Mouse (Mus musculus): ENCODE results near the gene Samd7. TPM values are rescaled to one million over a fixed set of nuclear protein-coding genes. Genes with fewer than 3 reads are reported as not detected.

Gene Samd7
- total and polyA plus RNA-seq, 2 experiments from 2014 or later = 0.05 to 0.26 TPM

- Histone ChIP-seq H3K27me3 (ENCODE audit: insufficient read depth, low read length) (no peaks in the 10 kb centered on the region), H3K4me2 (ENCODE audit: low read depth, low read length, poor library complexity, severe bottlenecking) (no peak overlapping the region), H3K9me3 (ENCODE audit: low read length) (0 out of 2 replicates have a peak, but pooled peaks cover 2% of the 10 kb centered on the region), H3K9ac (replicated peaks; ENCODE audit: low read length, poor library complexity, severe bottlenecking) (no peak overlapping the region), H3K4me1 (ENCODE audit: insufficient read depth, low read length) (no peaks in the 10 kb centered on the region), H3K27ac (ENCODE audit: low read depth, low read length) (no peak overlapping the region), H3K4me3 (ENCODE audit: low read depth, low read length) (no peak overlapping the region), H3K36me3 (ENCODE audit: insufficient read depth, low read length) (no peaks in the 10 kb centered on the region)
- DNase-seq (ENCODE audit: low spot score) = no peak
- ATAC-seq (ENCODE audit: low FRiP score) = no peak
- WGBS = 94% methylated on average over 6 of the region's 6 CpGs
- no peak for TF ChIP-seq CTCF (IDR thresholded peaks at IDR 0.05)
These were observed 4.8 kb upstream of the Samd7 start for GRCm38 (mm10) chr3:30741306-30741705.

DNA sequence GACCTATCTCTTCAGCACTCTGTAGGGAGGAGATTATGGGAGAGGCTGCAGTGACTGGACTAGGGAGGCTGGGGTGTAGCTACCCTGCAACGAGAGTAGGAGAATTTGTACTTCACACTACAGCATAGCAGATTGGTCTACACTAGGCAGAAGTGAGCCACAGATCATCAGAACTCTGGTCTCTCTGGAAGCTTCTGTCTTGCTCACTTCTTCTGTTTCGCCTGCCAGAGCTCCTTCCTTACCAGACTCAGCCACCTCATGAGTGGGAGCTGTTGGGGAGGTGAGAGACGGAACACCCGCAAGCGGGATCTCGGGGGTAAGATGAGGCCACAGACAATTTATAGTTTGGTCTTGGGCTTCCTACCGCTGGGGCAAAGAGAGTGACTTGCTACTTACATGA lies 3.2 kb upstream of the Samd7 start:
- TF ChIP-seq CTCF (IDR thresholded peaks at IDR 0.05) = no peak
- H3K27me3 ChIP-seq (ENCODE audit: insufficient read depth, low read length) = no peaks in the 10 kb centered on the region
- DNase-seq (ENCODE audit: low spot score) = no peak
- no peak overlapping the region for H3K27ac ChIP-seq (ENCODE audit: low read depth, low read length)
- no peaks in the 10 kb centered on the region for H3K36me3 ChIP-seq (ENCODE audit: insufficient read depth, low read length)
- WGBS = 94% methylated on average over 7 of the region's 7 CpGs
- no peak overlapping the region for H3K4me2 ChIP-seq (ENCODE audit: low read depth, low read length, poor library complexity, severe bottlenecking)
- no peak overlapping the region for H3K4me3 ChIP-seq (ENCODE audit: low read depth, low read length)
- H3K9ac ChIP-seq (replicated peaks; ENCODE audit: low read length, poor library complexity, severe bottlenecking) = no peak overlapping the region
- ATAC-seq (ENCODE audit: low FRiP score) = no peak
- H3K4me1 ChIP-seq (ENCODE audit: insufficient read depth, low read length) = no peaks in the 10 kb centered on the region
- H3K9me3 ChIP-seq (ENCODE audit: low read length) = 0 out of 2 replicates have a peak, but pooled peaks cover 2% of the 10 kb centered on the region

DNA sequence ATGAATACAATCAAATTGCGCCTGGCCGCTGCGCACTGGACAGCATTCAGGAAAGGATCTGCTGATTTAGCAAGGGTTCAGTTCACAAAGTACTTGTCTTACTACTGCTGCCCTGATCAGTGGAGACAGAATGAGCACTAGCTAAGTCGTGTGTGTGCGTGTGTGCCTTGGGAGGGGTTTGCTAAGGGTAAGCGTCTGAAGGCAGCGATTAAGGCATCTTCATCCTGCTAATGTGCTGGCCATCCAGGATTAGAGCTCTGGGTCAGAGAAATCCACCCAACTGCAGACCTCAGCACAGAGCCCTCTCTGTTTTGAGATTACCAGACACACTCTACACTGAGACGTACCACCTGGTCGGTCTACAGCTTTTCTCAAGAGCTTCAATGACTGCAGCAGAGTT lies 2.2 kb downstream of the Samd7 start:
- TF ChIP-seq CTCF (IDR thresholded peaks at IDR 0.05) = no peak
- ATAC-seq (ENCODE audit: low FRiP score) = no peak
- Histone ChIP-seq H3K27me3 (ENCODE audit: insufficient read depth, low read length) (no peaks in the 10 kb centered on the region), H3K9me3 (ENCODE audit: low read length) (0 out of 2 replicates have a peak, but pooled peaks cover 2% of the 10 kb centered on the region), H3K27ac (ENCODE audit: low read depth, low read length) (no peak overlapping the region), H3K9ac (replicated peaks; ENCODE audit: low read length, poor library complexity, severe bottlenecking) (no peak overlapping the region), H3K4me1 (ENCODE audit: insufficient read depth, low read length) (no peaks in the 10 kb centered on the region), H3K36me3 (ENCODE audit: insufficient read depth, low read length) (no peaks in the 10 kb centered on the region), H3K4me3 (ENCODE audit: low read depth, low read length) (no peak overlapping the region), H3K4me2 (ENCODE audit: low read depth, low read length, poor library complexity, severe bottlenecking) (no peak overlapping the region)
- WGBS = 86% methylated on average over 9 of the region's 9 CpGs
- no peak for DNase-seq (ENCODE audit: low spot score)

- ATAC-seq (ENCODE audit: low FRiP score) = no peak
- Histone ChIP-seq H3K4me2 (ENCODE audit: low read depth, low read length, poor library complexity, severe bottlenecking) (no peak overlapping the region), H3K36me3 (ENCODE audit: insufficient read depth, low read length) (no peaks in the 10 kb centered on the region), H3K27ac (ENCODE audit: low read depth, low read length) (no peak overlapping the region), H3K4me1 (ENCODE audit: insufficient read depth, low read length) (no peaks in the 10 kb centered on the region), H3K9ac (replicated peaks; ENCODE audit: low read length, poor library complexity, severe bottlenecking) (no peak overlapping the region), H3K4me3 (ENCODE audit: low read depth, low read length) (no peak overlapping the region), H3K27me3 (ENCODE audit: insufficient read depth, low read length) (no peaks in the 10 kb centered on the region), H3K9me3 (ENCODE audit: low read length) (no peaks in the 10 kb centered on the region)
- DNase-seq (ENCODE audit: low spot score) = no peak
- 92% methylated on average over 4 of the region's 4 CpGs for WGBS
- TF ChIP-seq CTCF (IDR thresholded peaks at IDR 0.05) = no peak
These were observed 8.6 kb downstream of the Samd7 start for GRCm38 (mm10) chr3:30754696-30755095.

DNA sequence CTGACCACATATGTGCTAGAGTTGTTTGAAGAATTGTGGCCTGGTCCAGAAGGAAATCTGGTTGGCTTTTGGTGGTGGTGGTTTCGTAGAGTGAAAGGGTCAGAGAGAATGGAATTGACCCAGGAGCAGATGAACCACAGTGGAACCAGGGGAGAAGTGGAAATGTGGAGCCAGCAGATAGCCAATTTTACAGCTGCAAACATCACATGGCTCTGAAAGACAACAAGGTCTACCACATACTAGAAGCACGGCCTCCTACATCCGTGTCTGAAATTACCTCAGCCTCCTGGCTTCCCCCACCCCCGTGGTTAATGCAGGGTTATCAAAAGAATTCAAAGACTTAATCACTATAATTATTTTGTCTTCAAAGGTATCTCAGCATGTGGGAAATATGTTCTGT lies 18.8 kb downstream of the Samd7 start:
- DNase-seq (ENCODE audit: low spot score) = no peak
- ATAC-seq (ENCODE audit: low FRiP score) = no peak
- WGBS = 91% methylated on average over 4 of the region's 4 CpGs
- H3K4me2 ChIP-seq (ENCODE audit: low read depth, low read length, poor library complexity, severe bottlenecking) = no peak overlapping the region
- no peak overlapping the region for H3K4me3 ChIP-seq (ENCODE audit: low read depth, low read length)
- no peaks in the 10 kb centered on the region for H3K4me1 ChIP-seq (ENCODE audit: insufficient read depth, low read length)
- TF ChIP-seq CTCF (IDR thresholded peaks at IDR 0.05) = no peak
- no peak overlapping the region for H3K9ac ChIP-seq (replicated peaks; ENCODE audit: low read length, poor library complexity, severe bottlenecking)
- H3K9me3 ChIP-seq (ENCODE audit: low read length) = no peaks in the 10 kb centered on the region
- no peak overlapping the region for H3K27ac ChIP-seq (ENCODE audit: low read depth, low read length)
- H3K27me3 ChIP-seq (ENCODE audit: insufficient read depth, low read length) = no peaks in the 10 kb centered on the region
- H3K36me3 ChIP-seq (ENCODE audit: insufficient read depth, low read length) = no peaks in the 10 kb centered on the region

- H3K4me1 ChIP-seq (ENCODE audit: insufficient read depth, low read length) = no peaks in the 10 kb centered on the region
- H3K9ac ChIP-seq (replicated peaks; ENCODE audit: low read length, poor library complexity, severe bottlenecking) = no peak overlapping the region
- H3K4me3 ChIP-seq (ENCODE audit: low read depth, low read length) = no peak overlapping the region
- no peak overlapping the region for H3K27ac ChIP-seq (ENCODE audit: low read depth, low read length)
- no peaks in the 10 kb centered on the region for H3K27me3 ChIP-seq (ENCODE audit: insufficient read depth, low read length)
- no peaks in the 10 kb centered on the region for H3K36me3 ChIP-seq (ENCODE audit: insufficient read depth, low read length)
- WGBS = 81% methylated on average over 10 of the region's 10 CpGs
- no peak overlapping the region for H3K4me2 ChIP-seq (ENCODE audit: low read depth, low read length, poor library complexity, severe bottlenecking)
- no peak for DNase-seq (ENCODE audit: low spot score)
- no peak for TF ChIP-seq CTCF (IDR thresholded peaks at IDR 0.05)
- ATAC-seq (ENCODE audit: low FRiP score) = no peak
- H3K9me3 ChIP-seq (ENCODE audit: low read length) = no peaks in the 10 kb centered on the region
These were observed 19.4 kb downstream of the Samd7 start for GRCm38 (mm10) chr3:30765311-30766027.

Data from midbrain, postnatal 0 days (tissue).